Mouse (Mus musculus) testis, postnatal 10 days (tissue): Measurements from ENCODE around the gene Rin3.
A peak's percentile ranks its signal among the peaks of the same experiment; 100 is the strongest.

Experiments used
- DNase-seq: peaks from one replicate; pipeline ENCODE4 v3.0.0; 2021; ENCODE audit warnings: low spot score

The Rin3 gene

DNA sequence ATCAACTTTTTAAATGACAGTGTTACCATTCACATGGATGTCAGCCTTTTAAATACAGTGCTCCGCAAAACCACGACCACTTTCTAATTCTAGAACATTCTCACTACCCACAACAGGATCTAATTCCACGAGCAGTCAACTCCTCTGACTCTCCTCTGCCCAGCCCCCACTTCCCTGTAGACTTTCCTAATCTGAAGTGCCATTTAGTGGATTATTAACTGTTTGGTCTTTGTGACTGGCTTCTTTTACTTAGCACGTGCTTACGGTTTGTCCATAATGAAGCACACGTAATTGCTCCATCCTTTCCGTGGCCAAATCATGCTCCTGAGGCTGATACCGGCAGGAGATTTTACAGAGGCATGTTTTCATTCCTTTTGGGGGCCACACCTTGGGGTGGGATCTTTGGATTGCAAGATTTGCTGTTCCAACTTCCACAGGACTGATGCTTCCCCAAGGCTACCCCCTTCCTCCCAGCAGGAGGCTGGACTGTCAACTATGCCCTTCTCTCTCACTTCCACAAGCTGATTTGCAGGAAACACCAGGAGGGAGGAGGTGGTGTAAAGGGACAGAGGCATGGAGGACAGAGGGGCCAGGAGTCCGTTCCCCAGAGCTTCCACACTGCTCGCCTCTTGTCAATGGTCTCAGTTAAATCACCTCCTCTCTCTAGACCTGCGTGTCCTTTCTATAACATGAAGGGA, 139.9 kb downstream of the Rin3 start:
- no peak for DNase-seq

DNA sequence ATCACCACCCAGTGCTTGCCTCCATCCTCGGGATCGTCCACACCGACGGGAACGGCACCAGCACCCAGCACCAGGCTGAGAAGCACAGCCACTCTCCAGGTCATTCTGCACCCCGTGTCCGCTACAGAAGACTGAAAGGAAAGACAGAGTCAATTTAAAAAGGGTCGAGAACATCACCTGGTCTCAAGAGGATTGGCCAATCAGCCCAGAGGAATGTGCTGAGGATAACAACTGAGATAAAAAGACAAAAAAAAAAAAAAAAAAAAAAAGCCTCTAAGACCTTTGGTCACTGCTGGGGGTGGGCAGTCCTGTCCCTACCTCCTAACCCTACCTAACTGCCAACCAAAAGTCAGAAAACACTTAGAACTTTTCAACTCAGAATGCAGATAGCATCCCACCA, 140.8 kb downstream of the Rin3 start:
- no peak for DNase-seq

- no peak for DNase-seq
Measured at GRCm38 (mm10) chr12:102424456-102424855, 141.6 kb downstream of the Rin3 start.

DNA sequence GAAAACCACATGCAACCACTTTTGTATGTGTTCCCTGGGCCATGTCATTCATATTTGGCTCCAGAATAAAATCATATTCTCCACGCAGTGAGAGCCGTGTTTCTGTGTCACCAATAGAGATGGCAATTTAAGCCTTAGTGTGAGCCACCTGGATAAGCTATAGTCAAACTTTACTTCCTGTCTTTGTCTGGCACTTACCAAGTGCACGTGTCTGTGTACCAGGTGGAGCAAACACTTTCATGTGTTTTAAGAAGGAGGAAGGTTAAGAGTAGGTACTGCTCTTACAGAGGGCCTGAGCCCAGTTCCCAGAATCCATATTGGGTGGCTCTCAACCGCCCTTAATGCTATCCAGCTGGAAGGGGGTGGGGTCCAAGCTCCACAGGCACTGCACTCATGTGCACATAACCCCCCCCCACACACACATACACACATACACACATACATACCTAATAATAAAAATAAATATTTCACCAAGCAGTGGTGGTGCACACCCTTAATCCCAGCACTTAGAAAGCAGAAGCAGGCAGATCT, 142.3 kb downstream of the Rin3 start:
- DNase-seq, result no peak

DNA sequence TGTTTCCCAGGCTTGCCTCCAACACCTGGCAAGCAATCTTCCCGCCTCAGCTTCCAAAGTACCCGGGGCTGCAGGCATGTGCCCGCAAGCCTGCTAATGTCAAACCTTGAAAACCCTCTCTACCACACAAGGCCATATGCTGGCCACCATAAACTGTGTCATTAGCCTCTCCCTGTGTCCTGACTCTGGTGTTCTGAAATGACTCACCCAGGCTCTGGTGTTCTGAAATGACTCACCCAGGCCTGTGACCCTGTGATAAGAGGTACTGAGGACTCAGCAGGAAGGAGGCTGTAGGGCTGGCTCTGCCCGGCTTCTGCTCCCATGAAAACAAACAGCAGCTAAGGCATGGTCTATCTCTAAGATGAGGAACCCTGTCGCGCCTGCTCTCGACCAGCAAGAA, 143.4 kb downstream of the Rin3 start:
- DNase-seq, result no peak

- DNase-seq, result no peak
Measured at GRCm38 (mm10) chr12:102429656-102430055, 146.8 kb downstream of the Rin3 start.

DNA sequence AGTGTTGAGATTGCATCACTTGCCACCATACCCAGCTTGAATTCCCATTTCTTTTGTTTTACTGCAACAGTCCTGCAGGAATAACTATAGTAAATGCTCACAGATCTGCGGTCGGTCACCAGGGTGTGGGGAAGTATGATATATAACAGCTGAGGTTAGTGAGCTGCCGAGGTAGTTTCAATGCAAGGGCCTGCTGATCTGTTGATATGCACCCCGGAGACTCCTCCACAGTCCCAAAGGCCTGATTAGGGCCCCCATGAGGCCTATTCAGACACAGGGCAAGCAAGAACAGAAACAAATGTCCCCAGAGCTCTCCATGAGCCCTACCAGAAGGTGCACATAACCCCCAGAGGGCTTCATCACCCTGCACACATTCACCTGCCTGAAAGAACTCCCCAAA, 147.4 kb downstream of the Rin3 start:
- DNase-seq, result no peak

- no peak for DNase-seq
Measured at GRCm38 (mm10) chr12:102432238-102432637, 149.4 kb downstream of the Rin3 start.

GRCm38 (mm10) chr12:102434107-102434506, 151.3 kb downstream of the Rin3 start:
- no peak for DNase-seq

- DNase-seq, result no peak
Measured at GRCm38 (mm10) chr12:102436939-102437526, 154.2 kb downstream of the Rin3 start.

DNA sequence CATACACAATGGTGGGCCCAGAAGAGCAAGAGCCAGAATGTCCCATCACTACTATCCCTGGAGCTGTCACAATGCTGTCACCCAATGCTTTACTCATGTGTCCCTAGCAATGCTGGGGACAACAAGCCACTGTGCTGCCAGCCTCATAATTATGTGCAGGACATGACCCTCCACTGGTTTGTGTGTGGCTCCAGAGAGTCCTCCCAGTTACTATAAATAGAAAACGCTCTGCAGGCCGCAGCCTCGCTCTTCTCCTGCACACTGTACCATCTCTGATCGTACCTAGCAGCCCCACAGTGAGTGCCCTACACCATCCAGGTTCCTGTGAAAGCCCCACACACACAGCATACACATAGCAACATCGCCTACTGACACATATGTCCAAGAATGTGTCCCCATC, 155.1 kb downstream of the Rin3 start:
- no peak for DNase-seq

- peak; percentile 55 for DNase-seq
Measured at GRCm38 (mm10) chr12:102438983-102439631, 156.3 kb downstream of the Rin3 start.

DNA sequence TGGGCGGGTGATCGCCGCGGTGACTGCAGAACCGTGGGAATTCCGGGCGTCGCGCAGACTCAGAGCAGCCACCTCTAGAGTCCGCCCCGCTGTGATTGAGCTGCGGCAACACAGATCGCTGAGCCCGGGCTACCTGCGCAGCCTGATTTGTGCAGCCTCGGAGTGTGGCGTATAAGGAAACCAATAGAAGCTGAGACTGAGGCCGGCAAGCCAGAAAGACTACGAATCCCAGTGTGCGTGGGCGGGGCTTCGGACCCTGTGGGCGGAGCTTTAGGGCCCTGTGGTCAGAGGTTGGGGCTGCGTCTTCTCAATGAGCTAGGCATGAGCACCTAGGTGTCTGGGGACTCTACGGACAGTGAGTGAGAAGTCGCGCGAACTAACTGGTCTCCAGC, 156.8 kb downstream of the Rin3 start, which contains the start of gene Lgmn:
Lgmn (minus strand) TSS at position 182 of the 392 bp plus-strand sequence.
- peak; percentile 99 for DNase-seq
